Mouse (Mus musculus) stomach, postnatal 0 days (tissue): ENCODE measurements around the gene Trip10. TPM values are rescaled to one million over a fixed set of nuclear protein-coding genes. Genes with fewer than 3 reads are reported as not detected.

Source experiments
- ATAC-seq: fragments of 200-750 bp; cut with Nextera tagmentation; 2 replicates; pipeline ENCODE4 v1.8.0; 2017; ENCODE audit not compliant: low FRiP score, low TSS enrichment
- DNase-seq: peaks from one replicate; pipeline ENCODE4 v3.0.0-alpha.2; 2016; ENCODE audit warnings: low spot score
- H3K27ac ChIP-seq: fragments of 300-500 bp; sonication (generic); replicated peaks from 2 replicates; pipeline ENCODE4 v1.5.1; 2014; ENCODE audit warnings: mild to moderate bottlenecking, control low read depth
- H3K27me3 ChIP-seq: fragments of 300-500 bp; sonication (generic); 2 replicates; pipeline ENCODE4 v1.6.1; 2014; ENCODE audit warnings: low read length; ENCODE audit not compliant: control insufficient read depth, insufficient read depth
- H3K36me3 ChIP-seq: fragments of 300-500 bp; sonication (generic); 2 replicates; pipeline ENCODE4 v1.6.1; 2014; ENCODE audit warnings: low read length, mixed read lengths; ENCODE audit not compliant: control insufficient read depth, insufficient read depth
- H3K4me1 ChIP-seq: fragments of 300-500 bp; sonication (generic); replicated peaks from 2 replicates; pipeline ENCODE4 v1.6.1; 2014; ENCODE audit warnings: antibody characterized with exemption; ENCODE audit not compliant: control insufficient read depth, insufficient read depth
- H3K4me2 ChIP-seq: fragments of 300-500 bp; sonication (generic); replicated peaks from 2 replicates; pipeline ENCODE4 v1.6.1; 2014; ENCODE audit warnings: low read depth, mild to moderate bottlenecking, control low read depth, moderate library complexity
- H3K4me3 ChIP-seq: fragments of 300-500 bp; sonication (generic); 2 replicates; pipeline ENCODE4 v1.5.1; 2014; ENCODE audit warnings: low read depth, low read length, control low read depth
- H3K9ac ChIP-seq: fragments of 300-500 bp; sonication (generic); 2 replicates; pipeline ENCODE4 v1.6.1; 2014; ENCODE audit warnings: mild to moderate bottlenecking, low read length, control low read depth, mixed read lengths
- H3K9me3 ChIP-seq: fragments of 300-500 bp; sonication (generic); 2 replicates; pipeline ENCODE4 v1.6.1; 2016; ENCODE audit warnings: low read length; ENCODE audit not compliant: control insufficient read depth
- CTCF ChIP-seq: IDR thresholded peaks from 2 replicates; pipeline ENCODE4 v1.5.1; 2016; ENCODE audit warnings: antibody characterized with exemption, low read depth, mild to moderate bottlenecking, moderate library complexity
- EP300 ChIP-seq: optimal IDR thresholded peaks from 2 replicates; pipeline ENCODE3; 2016; ENCODE audit warnings: antibody characterized with exemption
- WGBS: fragments of 180-500 bp; shearing (Covaris S2); extraction: QIAGEN DNeasy Blood & Tissue Kit; methylation state at CpG from one replicate; pipeline ENCODE4 v1.1.7; 2014; 5-methylcytosine and 5-hydroxymethylcytosine counted together
- polyA plus RNA-seq: library from polyadenylated mRNA; unstranded; fragments of >200 nt; fragmentation: Nextera tagmentation; extraction: Ambion mirVana; gene quantifications from 2 replicates; pipeline ENCODE4 v1.2.1, GENCODE M21; 2015

Gene Trip10
- polyA plus RNA-seq, 1 experiment from 2014 or later: 27.5 TPM

GRCm38 (mm10) chr17:57289252-57289651, 40.0 kb downstream of the Trip10 start:
- H3K4me3 ChIP-seq: no peak overlapping the region
- WGBS: 74% methylated on average over 5 of the region's 5 CpGs
- H3K27ac ChIP-seq: no peak overlapping the region
- TF ChIP-seq CTCF (no peak), EP300 (no peak)
- DNase-seq (no peak), ATAC-seq (no peak)
- H3K9me3 ChIP-seq: no peaks in the 10 kb centered on the region
- H3K4me1 ChIP-seq: no peaks in the 10 kb centered on the region
- H3K36me3 ChIP-seq: no peaks in the 10 kb centered on the region
- no peaks in the 10 kb centered on the region for H3K27me3 ChIP-seq
- no peak overlapping the region for H3K9ac ChIP-seq
- no peak overlapping the region for H3K4me2 ChIP-seq

GRCm38 (mm10) chr17:57290001-57290670, 40.9 kb downstream of the Trip10 start:
- H3K27me3 ChIP-seq: no peaks in the 10 kb centered on the region
- no peaks in the 10 kb centered on the region for H3K9me3 ChIP-seq
- no peak overlapping the region for H3K4me2 ChIP-seq
- 76% methylated on average over 9 of the region's 9 CpGs for WGBS
- no peak overlapping the region for H3K4me3 ChIP-seq
- TF ChIP-seq CTCF (no peak), EP300 (no peak)
- no peaks in the 10 kb centered on the region for H3K36me3 ChIP-seq
- DNase-seq: no peak
- no peak overlapping the region for H3K9ac ChIP-seq
- H3K27ac ChIP-seq: no peak overlapping the region
- no peaks in the 10 kb centered on the region for H3K4me1 ChIP-seq
- no peak for ATAC-seq

- H3K27me3 ChIP-seq: no peaks in the 10 kb centered on the region
- no peaks in the 10 kb centered on the region for H3K4me1 ChIP-seq
- no peak for ATAC-seq
- H3K4me2 ChIP-seq: no peak overlapping the region
- no peak for DNase-seq
- no peak for TF ChIP-seq EP300
- H3K9me3 ChIP-seq: no peaks in the 10 kb centered on the region
- H3K36me3 ChIP-seq: no peaks in the 10 kb centered on the region
- WGBS: 78% methylated on average over 7 of the region's 7 CpGs
- no peak overlapping the region for H3K27ac ChIP-seq
- H3K9ac ChIP-seq: no peak overlapping the region
- no peak overlapping the region for H3K4me3 ChIP-seq
Measured at GRCm38 (mm10) chr17:57290671-57291055, 41.4 kb downstream of the Trip10 start.

- no peak for TF ChIP-seq CTCF
- Histone ChIP-seq H3K4me3 (no peak overlapping the region), H3K36me3 (no peaks in the 10 kb centered on the region), H3K4me2 (no peak overlapping the region), H3K27ac (no peak overlapping the region), H3K4me1 (no peaks in the 10 kb centered on the region), H3K9ac (no peak overlapping the region), H3K9me3 (no peaks in the 10 kb centered on the region), H3K27me3 (no peaks in the 10 kb centered on the region)
- 82% methylated on average over 2 of the region's 2 CpGs for WGBS
- no peak for DNase-seq
- no peak for ATAC-seq
Measured at GRCm38 (mm10) chr17:57292302-57292701, 43.0 kb downstream of the Trip10 start.

- Histone ChIP-seq H3K27ac (no peak overlapping the region), H3K36me3 (no peaks in the 10 kb centered on the region), H3K4me3 (no peak overlapping the region), H3K9ac (no peak overlapping the region), H3K27me3 (no peaks in the 10 kb centered on the region), H3K4me1 (no peaks in the 10 kb centered on the region), H3K4me2 (no peak overlapping the region), H3K9me3 (no peaks in the 10 kb centered on the region)
- ATAC-seq (no peak), DNase-seq (no peak)
- WGBS: 90% methylated on average over 9 of the region's 9 CpGs
- TF ChIP-seq CTCF (no peak), EP300 (no peak)
Measured at GRCm38 (mm10) chr17:57292968-57293367, 43.7 kb downstream of the Trip10 start.

- H3K4me3 ChIP-seq: no peak overlapping the region
- no peak overlapping the region for H3K27ac ChIP-seq
- TF ChIP-seq EP300 (no peak), CTCF (no peak)
- no peak for ATAC-seq
- H3K9me3 ChIP-seq: no peaks in the 10 kb centered on the region
- no peak overlapping the region for H3K9ac ChIP-seq
- H3K4me1 ChIP-seq: no peaks in the 10 kb centered on the region
- H3K27me3 ChIP-seq: no peaks in the 10 kb centered on the region
- DNase-seq: no peak
- H3K4me2 ChIP-seq: no peak overlapping the region
- WGBS: 93% methylated on average over 9 of the region's 9 CpGs
- no peaks in the 10 kb centered on the region for H3K36me3 ChIP-seq
Measured at GRCm38 (mm10) chr17:57295935-57296334, 46.7 kb downstream of the Trip10 start.
